Mouse (Mus musculus): ENCODE results near the gene Hhat.

Hhat gene

GRCm38 (mm10) chr1:192745240-192746101, 25.6 kb downstream of the Hhat start:
- intact Hi-C loops (cut with DNase I) = no loop called here

GRCm38 (mm10) chr1:192744880-192745239, 26.2 kb downstream of the Hhat start:
- intact Hi-C loops (cut with DNase I) = no loop called here

- intact Hi-C loops (cut with DNase I) = no loop called here
Measured at GRCm38 (mm10) chr1:192742394-192743251, 28.4 kb downstream of the Hhat start.

GRCm38 (mm10) chr1:192741896-192742295, 29.1 kb downstream of the Hhat start:
- intact Hi-C loops (cut with DNase I) = no loop called here

- intact Hi-C loops (cut with DNase I) = no loop called here
Measured at GRCm38 (mm10) chr1:192736524-192736923, 34.5 kb downstream of the Hhat start.

- intact Hi-C loops (cut with DNase I) = no loop called here
Measured at GRCm38 (mm10) chr1:192736002-192736426, 35.0 kb downstream of the Hhat start.

DNA sequence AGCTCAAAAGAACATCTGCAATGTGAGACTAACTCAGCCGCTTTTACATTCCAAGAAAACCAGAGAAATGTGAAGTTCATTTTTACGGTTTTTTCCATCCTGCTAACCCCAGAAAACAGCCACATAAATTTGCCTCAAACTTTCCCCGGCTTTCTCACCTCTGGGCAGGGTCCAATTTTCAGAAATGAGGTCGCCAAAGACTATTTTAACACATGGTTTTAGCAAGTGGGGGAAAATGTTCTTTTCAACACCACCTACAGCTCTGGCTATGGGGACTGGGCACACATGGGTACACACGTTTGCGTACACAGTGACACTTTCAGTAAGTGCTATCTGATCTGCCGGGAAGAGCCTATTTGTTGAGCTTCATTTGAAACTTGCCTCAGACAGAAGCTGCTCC, 40.5 kb downstream of the Hhat start:
- intact Hi-C loops (cut with DNase I) = no loop called here

- intact Hi-C loops (cut with DNase I) = loop anchor here (5.0 kb wide), 2 partner anchors 55 to 185 kb away; no protein-coding TSS in a partner anchor
Measured at GRCm38 (mm10) chr1:192726996-192727624, 43.9 kb downstream of the Hhat start.

DNA sequence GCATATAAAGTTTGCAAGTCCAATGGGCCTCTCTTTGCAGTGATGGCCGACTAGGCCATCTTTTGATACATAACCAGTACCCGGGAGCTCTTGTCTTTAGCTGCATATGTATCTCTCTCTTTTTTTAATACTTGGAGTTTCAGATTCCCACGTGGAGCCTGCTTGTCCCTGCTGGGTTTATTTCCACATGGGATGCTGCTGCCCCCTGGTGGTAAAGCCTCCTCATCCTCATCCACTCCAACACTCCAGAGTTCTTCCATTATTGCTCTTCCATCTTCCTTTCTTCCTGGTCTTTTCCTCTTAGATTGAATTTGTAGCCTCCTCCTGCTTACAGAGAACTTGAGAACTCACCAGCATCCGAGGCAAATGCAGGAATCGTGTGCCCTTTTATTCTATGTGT, 48.9 kb downstream of the Hhat start:
- intact Hi-C loops (cut with DNase I) = no loop called here

DNA sequence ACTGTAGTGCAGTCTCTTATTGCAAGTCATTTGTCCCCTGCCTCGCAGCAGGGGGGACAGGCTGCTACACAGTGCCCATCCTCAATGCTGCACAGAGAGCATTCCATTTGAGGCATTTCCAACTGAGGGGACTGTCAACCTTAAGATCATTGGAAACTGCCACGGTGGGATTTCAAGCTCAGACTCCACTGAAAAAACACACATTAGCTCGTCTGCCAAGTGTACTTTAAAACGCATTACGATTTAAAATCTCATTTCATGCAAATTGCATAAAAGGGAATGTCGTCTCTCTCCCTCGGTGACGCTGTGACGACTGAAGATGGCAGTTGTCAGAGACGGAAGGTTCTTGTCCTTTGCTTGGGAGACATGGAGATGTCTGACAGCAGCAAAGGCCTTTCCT, 50.9 kb downstream of the Hhat start:
- intact Hi-C loops (cut with DNase I) = no loop called here

GRCm38 (mm10) chr1:192711779-192712348, 59.2 kb downstream of the Hhat start:
- intact Hi-C loops (cut with DNase I) = loop anchor here (1.0 to 5.0 kb wide), 2 partner anchors 115 to 523 kb away; no protein-coding TSS in a partner anchor

- intact Hi-C loops (cut with DNase I) = no loop called here
Measured at GRCm38 (mm10) chr1:192700339-192701073, 70.5 kb downstream of the Hhat start.

GRCm38 (mm10) chr1:192699101-192699500, 71.9 kb downstream of the Hhat start:
- intact Hi-C loops (cut with DNase I) = no loop called here

GRCm38 (mm10) chr1:192696371-192696863, 74.6 kb downstream of the Hhat start:
- intact Hi-C loops (cut with DNase I) = no loop called here

GRCm38 (mm10) chr1:192693644-192694043, 77.4 kb downstream of the Hhat start:
- intact Hi-C loops (cut with DNase I) = no loop called here

DNA sequence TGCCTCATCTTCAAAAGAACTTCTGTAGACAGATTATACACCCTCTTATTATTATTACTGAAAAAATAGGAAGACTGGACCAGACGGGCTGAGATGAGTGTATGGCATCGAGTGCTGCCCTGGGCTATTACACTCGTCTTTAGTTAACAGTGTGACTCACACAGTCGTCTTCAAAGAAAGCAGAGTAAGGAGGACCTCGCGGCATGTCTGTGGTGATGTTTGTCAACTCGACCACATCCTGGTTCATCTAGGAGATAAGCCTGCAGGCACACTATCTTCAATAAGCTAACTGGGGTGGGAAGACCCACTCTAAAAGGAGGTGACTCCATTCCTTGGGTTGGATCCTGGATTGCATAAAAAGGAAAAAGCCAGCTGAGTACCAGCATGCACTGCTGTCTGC, 78.0 kb downstream of the Hhat start:
- intact Hi-C loops (cut with DNase I) = no loop called here

- intact Hi-C loops (cut with DNase I) = no loop called here
Measured at GRCm38 (mm10) chr1:192682219-192682951, 88.6 kb downstream of the Hhat start.

DNA sequence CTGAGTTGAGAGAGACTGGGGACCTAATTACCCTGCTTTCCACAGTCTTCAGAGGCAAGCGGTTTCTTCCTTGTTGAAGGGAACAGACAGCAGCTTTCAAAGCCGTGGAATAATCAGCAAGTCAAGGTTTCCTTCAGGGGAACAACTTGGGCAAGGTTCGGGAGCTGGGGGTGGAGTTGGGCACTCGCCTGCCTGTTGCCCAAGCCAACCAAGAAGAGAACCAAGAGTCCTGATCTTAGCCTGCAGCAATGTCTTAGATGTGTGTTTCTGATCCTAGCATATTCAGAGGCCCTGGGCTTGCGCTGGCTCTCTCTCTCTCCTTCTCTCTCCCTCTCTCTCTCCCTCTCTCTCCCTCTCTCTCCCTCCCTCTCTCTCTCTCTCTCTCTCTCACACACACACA, 93.8 kb downstream of the Hhat start:
- intact Hi-C loops (cut with DNase I) = no loop called here

DNA sequence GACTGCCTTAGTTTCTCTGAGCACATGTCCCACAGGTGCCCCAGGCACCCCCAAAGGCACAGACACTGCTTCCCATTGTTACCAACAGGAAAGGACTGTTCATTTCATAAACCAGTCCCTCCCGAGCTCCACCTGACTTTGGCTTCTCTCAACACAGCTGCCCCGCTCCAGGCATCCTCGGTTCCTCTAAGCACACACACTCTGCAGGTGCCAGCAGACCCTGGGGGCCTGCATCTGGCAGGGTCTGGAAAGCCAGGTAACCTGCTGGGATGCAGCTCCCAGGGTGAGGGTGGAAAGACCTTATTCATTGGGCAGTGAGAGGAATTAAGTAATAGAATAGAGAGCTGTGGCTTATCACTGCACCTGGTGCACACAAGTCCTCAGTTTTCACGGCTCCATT, 107.4 kb downstream of the Hhat start:
- intact Hi-C loops (cut with DNase I) = no loop called here

- intact Hi-C loops (cut with DNase I) = no loop called here
Measured at GRCm38 (mm10) chr1:192663092-192663491, 107.9 kb downstream of the Hhat start.

All from adrenal gland (tissue).